Mouse (Mus musculus): ENCODE results near the gene Dnajb12. TPM values are rescaled to one million over a fixed set of nuclear protein-coding genes. Genes with fewer than 3 reads are reported as not detected.
A peak's percentile ranks its signal among the peaks of the same experiment; 100 is the strongest.

Gene Dnajb12
- polyA plus RNA-seq, 1 experiment from 2014 or later, result 23.8 TPM

DNA sequence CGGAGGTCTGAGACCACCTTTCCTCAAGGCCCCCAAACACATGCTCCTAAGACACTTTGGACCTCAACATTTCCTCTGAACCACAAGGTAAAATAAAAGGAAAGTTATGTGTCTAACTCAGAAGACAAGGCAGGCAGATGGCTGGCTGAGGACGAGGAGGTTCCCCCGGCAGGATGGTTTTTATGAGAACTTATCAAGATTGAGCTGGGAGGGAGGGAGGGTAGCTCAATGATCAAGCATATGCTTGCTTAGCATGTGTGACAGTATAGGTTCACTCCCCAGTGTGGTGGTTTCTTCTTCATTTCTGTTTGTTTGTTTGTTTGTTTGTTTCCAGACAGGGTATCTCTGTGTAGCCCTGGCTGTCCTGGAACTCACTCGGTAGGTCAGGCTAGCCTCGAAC lies 67.0 kb downstream of the Dnajb12 start:
- no peak overlapping the region for H3K9ac ChIP-seq
- no peak overlapping the region for H3K4me2 ChIP-seq (replicated peaks)
- ATAC-seq (ENCODE audit: low FRiP score), result no peak
- H3K4me1 ChIP-seq, result peaks cover 47% of the 10 kb centered on the region
- H3K27me3 ChIP-seq, result no peaks in the 10 kb centered on the region
- H3K9me3 ChIP-seq (replicated peaks), result no peaks in the 10 kb centered on the region
- peaks cover 7% of the 10 kb centered on the region; the same call in 1 of the 2 replicates for H3K36me3 ChIP-seq
- H3K4me3 ChIP-seq, result no peak overlapping the region
- 94% methylated on average over 5 of the region's 5 CpGs for WGBS
- H3K27ac ChIP-seq, result no peak overlapping the region

DNA sequence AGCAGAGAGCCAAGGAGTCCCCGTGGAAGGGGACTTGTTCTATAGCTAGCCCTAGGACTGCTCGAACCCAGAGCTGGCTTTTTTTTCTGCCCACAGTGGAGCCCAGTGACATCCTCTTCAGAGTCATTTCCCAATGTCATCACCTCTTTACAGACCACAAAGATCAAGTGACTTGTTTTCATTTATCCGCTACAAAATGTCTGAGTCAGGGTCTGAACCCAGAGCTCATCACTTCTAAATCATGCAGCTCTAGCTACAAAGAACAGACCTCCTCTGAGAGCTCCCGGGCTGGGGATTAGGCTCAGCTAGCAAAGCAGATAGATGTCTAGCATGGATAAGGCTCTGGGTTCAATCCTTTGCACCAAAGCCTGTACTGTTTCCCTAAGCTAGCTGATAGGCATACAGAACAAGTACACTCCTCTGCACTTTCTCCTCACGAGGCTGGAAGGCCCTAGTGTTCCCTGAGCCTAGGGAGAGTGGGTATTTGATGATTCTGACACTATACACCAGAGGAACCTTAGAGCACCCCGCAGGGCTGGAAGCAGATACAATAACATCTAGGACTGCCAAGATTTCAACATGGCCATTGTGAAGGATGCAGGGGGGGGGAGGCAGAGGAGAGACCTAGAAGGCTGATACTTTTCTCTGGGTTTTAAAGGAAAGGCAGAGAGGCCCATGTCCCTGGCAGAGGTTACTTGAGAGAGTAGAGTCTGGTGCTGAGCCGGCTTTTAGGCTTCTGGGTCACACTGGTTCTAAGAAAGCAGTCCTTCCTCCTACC lies 68.1 kb downstream of the Dnajb12 start:
- Histone ChIP-seq H3K4me2 (replicated peaks) (no peak overlapping the region), H3K4me1 (peaks cover 43% of the 10 kb centered on the region), H3K27ac (peak overlapping the region; percentile 55; the same call in 1 of the 2 replicates), H3K27me3 (no peaks in the 10 kb centered on the region), H3K9ac (no peak overlapping the region), H3K36me3 (peaks cover 7% of the 10 kb centered on the region; the same call in 1 of the 2 replicates), H3K9me3 (replicated peaks) (no peaks in the 10 kb centered on the region), H3K4me3 (no peak overlapping the region)
- 62% methylated on average over 7 of the region's 7 CpGs for WGBS
- ATAC-seq (ENCODE audit: low FRiP score), result no peak

DNA sequence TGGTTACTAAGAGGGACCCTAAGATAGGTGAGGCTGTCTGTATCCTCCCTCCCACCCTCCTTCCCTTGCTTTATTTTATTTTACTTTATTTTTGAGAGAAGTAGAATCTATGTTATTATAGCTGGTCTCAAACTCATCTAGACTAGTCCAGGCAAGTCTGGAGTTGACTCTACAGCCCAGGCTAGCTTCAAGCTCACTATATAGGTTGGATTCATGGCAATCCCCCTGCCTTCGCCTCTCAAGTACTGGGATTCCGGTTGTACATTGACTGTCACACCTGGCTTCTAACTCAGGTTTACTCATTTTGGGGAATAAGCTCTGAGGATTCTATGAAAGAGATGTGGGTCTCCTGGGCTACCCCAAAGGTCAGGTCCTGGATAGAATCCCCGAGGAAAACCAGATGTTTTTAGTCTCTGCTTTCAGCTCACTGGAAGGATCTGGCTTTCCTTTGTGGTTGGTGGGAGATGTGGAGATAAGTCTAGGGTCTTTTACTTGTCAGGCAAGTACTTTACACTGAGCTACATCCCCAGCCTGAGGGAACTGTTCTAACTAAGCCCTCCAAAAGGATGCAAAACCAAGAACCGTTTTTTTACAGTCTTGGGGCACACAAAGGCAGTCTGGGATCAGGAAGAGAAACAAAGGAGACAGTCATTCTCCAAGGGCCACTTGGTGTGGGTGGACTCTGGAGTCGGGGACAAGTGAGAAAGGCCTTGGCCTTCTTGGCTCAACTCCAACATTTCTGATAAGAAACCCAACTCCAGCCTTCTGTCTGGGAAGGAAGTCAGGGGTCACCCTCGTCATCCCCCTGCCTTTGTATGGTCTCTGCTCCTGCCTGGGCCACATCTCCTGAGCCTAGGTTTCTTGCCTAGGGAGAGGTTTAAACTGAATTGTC lies 69.3 kb downstream of the Dnajb12 start:
- peak overlapping the region; percentile 94 for H3K4me2 ChIP-seq (replicated peaks)
- 0 out of 2 replicates have a peak overlapping the region, but pooled peaks have one; percentile 96 for H3K9ac ChIP-seq
- peaks cover 37% of the 10 kb centered on the region for H3K4me1 ChIP-seq
- no peak for ATAC-seq (ENCODE audit: low FRiP score)
- H3K4me3 ChIP-seq, result no peak overlapping the region; the same call in 1 of the 2 replicates
- peaks cover 7% of the 10 kb centered on the region; the same call in 1 of the 2 replicates for H3K36me3 ChIP-seq
- WGBS, result 51% methylated on average over 6 of the region's 6 CpGs
- no peaks in the 10 kb centered on the region for H3K9me3 ChIP-seq (replicated peaks)
- H3K27ac ChIP-seq, result peak overlapping the region; percentile 57
- H3K27me3 ChIP-seq, result no peaks in the 10 kb centered on the region

Other genes starting within 250 kb of the Dnajb12 start
- 75.8 and 78.1 TPM in 2 replicates for gene Micu1, start 177.1 kb upstream of the Dnajb12 start, polyA plus RNA-seq (2016; fragmentation: Nextera tagmentation; extraction: Ambion mirVana)
- 78.1 and 78.6 TPM in 2 replicates for gene Ddit4, start 72.3 kb downstream of the Dnajb12 start, polyA plus RNA-seq (2016; fragmentation: Nextera tagmentation; extraction: Ambion mirVana)
- gene Ascc1, start 123.2 kb downstream of the Dnajb12 start, polyA plus RNA-seq (2016; fragmentation: Nextera tagmentation; extraction: Ambion mirVana), result 36.3 and 38.0 TPM in 2 replicates
- 113 and 119 TPM in 2 replicates for gene Anapc16, start 123.6 kb downstream of the Dnajb12 start, polyA plus RNA-seq (2016; fragmentation: Nextera tagmentation; extraction: Ambion mirVana)
- gene Spock2, start 226.7 kb downstream of the Dnajb12 start, polyA plus RNA-seq (2016; fragmentation: Nextera tagmentation; extraction: Ambion mirVana), result 35.4 and 38.6 TPM in 2 replicates